Mouse (Mus musculus) gastrocnemius, adult 18-20 months (tissue): ENCODE results near the gene Krtap9-1. TPM values are rescaled to one million over a fixed set of nuclear protein-coding genes. Genes with fewer than 3 reads are reported as not detected.
"Not testable (repeated sequence)": the region's sequence is repeated elsewhere in the genome, so short reads cannot be mapped to it uniquely, and the experiment has no call there.

Experiments
- DNase-seq: peaks from one replicate; pipeline ENCODE4 v3.0.0; 2021; ENCODE audit warnings: low spot score
- long read RNA-seq, 2 experiments: library from polyadenylated mRNA; stranded (forward); transcript quantifications; one replicate each; pipeline ENCODE4 v2.0.0; 2021
- total RNA-seq, 2 experiments: library from RNA; stranded (reverse); gene quantifications; 2 replicates each; pipeline ENCODE4 v1.2.3; 2021

Krtap9-1 gene
- not detected for total RNA-seq
- long read RNA-seq, experiment 1 = 0 reads
- long read RNA-seq, experiment 2 = 0 reads

- DNase-seq = not testable (repeated sequence)
Observed at GRCm38 (mm10) chr11:99873089-99873488, at the start of gene Krtap9-1. Gene Krtap9-1 (plus strand): TSS chr11:99873389.

- no peak for DNase-seq
Observed at GRCm38 (mm10) chr11:99837966-99838365, 35.2 kb upstream of the Krtap9-1 start, which contains the start of gene 2300003K06Rik. Gene 2300003K06Rik (minus strand): TSS chr11:99838066.

- no peak for DNase-seq
Observed at GRCm38 (mm10) chr11:99842185-99842584, 31.0 kb upstream of the Krtap9-1 start.

GRCm38 (mm10) chr11:99846746-99847145 is 26.4 kb upstream of the Krtap9-1 start:
- DNase-seq = no peak

- no peak for DNase-seq
Observed at GRCm38 (mm10) chr11:99851508-99851907, 21.7 kb upstream of the Krtap9-1 start, which contains the start of gene Krtap4-16. Gene Krtap4-16 (minus strand): TSS chr11:99851608.

GRCm38 (mm10) chr11:99854121-99854520 is 19.1 kb upstream of the Krtap9-1 start:
- no peak for DNase-seq

- DNase-seq = no peak
Observed at GRCm38 (mm10) chr11:99857617-99858016, 15.6 kb upstream of the Krtap9-1 start, which contains the start of gene Gm11568. Gene Gm11568 (plus strand): TSS chr11:99857917.

GRCm38 (mm10) chr11:99858761-99859160 is 14.4 kb upstream of the Krtap9-1 start:
- DNase-seq = no peak

GRCm38 (mm10) chr11:99864176-99864575 is 9.0 kb upstream of the Krtap9-1 start, which contains the start of gene Gm11559:
Gene Gm11559 (plus strand): TSS chr11:99864476.
- DNase-seq = not testable (repeated sequence)

GRCm38 (mm10) chr11:99878887-99879286 is 5.7 kb downstream of the Krtap9-1 start, which contains the start of gene Gm11567:
Gene Gm11567 (plus strand): TSS chr11:99879187.
- DNase-seq = not testable (repeated sequence)

GRCm38 (mm10) chr11:99907620-99908019 is 34.4 kb downstream of the Krtap9-1 start, which contains the start of gene Krtap31-1:
Gene Krtap31-1 (plus strand): TSS chr11:99907920.
- DNase-seq = no peak

GRCm38 (mm10) chr11:99914451-99914850 is 41.3 kb downstream of the Krtap9-1 start, which contains the start of gene Gm11565:
Gene Gm11565 (plus strand): TSS chr11:99914751.
- DNase-seq = no peak

Other genes with a start within 250 kb of the Krtap9-1 start
- not detected for gene Krtap4-1, start 245.2 kb upstream of the Krtap9-1 start, total RNA-seq
- not detected for gene Krtap4-2, start 238.3 kb upstream of the Krtap9-1 start, total RNA-seq
- not detected for gene Krtap4-7, start 229.3 kb upstream of the Krtap9-1 start, total RNA-seq
- gene Gm11555, start 223.2 kb upstream of the Krtap9-1 start, total RNA-seq = not detected
- not detected for gene Gm11563, start 214.4 kb upstream of the Krtap9-1 start, total RNA-seq
- gene Krtap4-6, start 207.4 kb upstream of the Krtap9-1 start, total RNA-seq = not detected
- not detected for gene Gm14190, start 182.6 kb upstream of the Krtap9-1 start, total RNA-seq
- not detected for gene Gm14180, start 139.1 kb upstream of the Krtap9-1 start, total RNA-seq
- not detected for gene Gm11595, start 100.5 kb upstream of the Krtap9-1 start, total RNA-seq
- gene Krtap4-8, start 92.7 kb upstream of the Krtap9-1 start, total RNA-seq = not detected
- gene Krtap4-9, start 88.2 kb upstream of the Krtap9-1 start, total RNA-seq = not detected
- gene Gm11596, start 79.9 kb upstream of the Krtap9-1 start, total RNA-seq = not detected
- not detected for gene Gm11569, start 74.5 kb upstream of the Krtap9-1 start, total RNA-seq
- gene Gm11554, start 68.9 kb upstream of the Krtap9-1 start, total RNA-seq = not detected
- not detected for gene Krtap4-13, start 63.5 kb upstream of the Krtap9-1 start, total RNA-seq
- gene Gm11564, start 57.7 kb upstream of the Krtap9-1 start, total RNA-seq = not detected
- not detected for gene 2300003K06Rik, start 35.3 kb upstream of the Krtap9-1 start, total RNA-seq
- not detected for gene Krtap4-16, start 21.8 kb upstream of the Krtap9-1 start, total RNA-seq
- not detected for gene Gm11568, start 15.5 kb upstream of the Krtap9-1 start, total RNA-seq
- gene Gm11559, start 8.9 kb upstream of the Krtap9-1 start, total RNA-seq = not detected
- not detected for gene Gm11567, start 5.8 kb downstream of the Krtap9-1 start, total RNA-seq
- gene Krtap31-1, start 34.5 kb downstream of the Krtap9-1 start, total RNA-seq = not detected
- gene Gm11565, start 41.4 kb downstream of the Krtap9-1 start, total RNA-seq = not detected
- not detected for gene Krtap31-2, start 62.9 kb downstream of the Krtap9-1 start, total RNA-seq
- not detected for gene Krtap9-5, start 75.1 kb downstream of the Krtap9-1 start, total RNA-seq
- gene Krtap29-1, start 105.7 kb downstream of the Krtap9-1 start, total RNA-seq = not detected
- gene Krtap16-1, start 113.2 kb downstream of the Krtap9-1 start, total RNA-seq = not detected
- gene Krtap17-1, start 120.6 kb downstream of the Krtap9-1 start, total RNA-seq = not detected
- under 1 TPM in 1 of 2 experiments, not detected in 1; 0.21 TPM for gene Krt33a, start 142.8 kb downstream of the Krtap9-1 start, total RNA-seq
- gene Krt33b, start 156.5 kb downstream of the Krtap9-1 start, total RNA-seq = not detected
- under 1 TPM in 1 of 2 experiments, not detected in 1; 0.25 TPM for gene Krt34, start 168.2 kb downstream of the Krtap9-1 start, total RNA-seq
- gene Krt31, start 177.2 kb downstream of the Krtap9-1 start, total RNA-seq = not detected
- gene Krt32, start 214.8 kb downstream of the Krtap9-1 start, total RNA-seq = not detected
- gene Krt35, start 222.9 kb downstream of the Krtap9-1 start, total RNA-seq = not detected
- not detected for gene Krt36, start 232.2 kb downstream of the Krtap9-1 start, total RNA-seq
- gene Krt13, start 248.2 kb downstream of the Krtap9-1 start, total RNA-seq = not detected